Mouse (Mus musculus) adrenal gland, postnatal 4 days (tissue): ENCODE measurements around the gene Egln2. TPM values are rescaled to one million over a fixed set of nuclear protein-coding genes. Genes with fewer than 3 reads are reported as not detected.

Source experiments
- DNase-seq, 2 experiments: peaks; one replicate each; pipeline ENCODE4 v3.0.0; 2021 to 2022; ENCODE audit warnings: low spot score in 2 of 2, mixed read lengths in 2 of 2
- microRNA-seq: library from miRNA; unstranded; fragments of <30 nt; microRNA quantifications from one replicate; pipeline ENCODE4 v1.2.0, GENCODE M21; 2021
- total RNA-seq, 2 experiments: library from RNA; stranded (reverse); gene quantifications; 2 replicates each; pipeline ENCODE4 v1.2.3; 2021

Egln2 gene
- total RNA-seq, 2 experiments from 2014 or later = 106 to 111 TPM

- no peak for DNase-seq
Measured at GRCm38 (mm10) chr7:27136410-27136996, 30.1 kb downstream of the Egln2 start.

GRCm38 (mm10) chr7:27133757-27134156 is 32.8 kb downstream of the Egln2 start:
- no peak for DNase-seq

- no peak for DNase-seq
Measured at GRCm38 (mm10) chr7:27133156-27133555, 33.4 kb downstream of the Egln2 start.

- DNase-seq = no peak
Measured at GRCm38 (mm10) chr7:27132588-27132987, 34.0 kb downstream of the Egln2 start.

- no peak for DNase-seq
Measured at GRCm38 (mm10) chr7:27131387-27131786, 35.2 kb downstream of the Egln2 start.

GRCm38 (mm10) chr7:27130521-27131370 is 35.9 kb downstream of the Egln2 start:
- no peak for DNase-seq

GRCm38 (mm10) chr7:27129811-27130210 is 36.8 kb downstream of the Egln2 start:
- no peak for DNase-seq

- DNase-seq = no peak
Measured at GRCm38 (mm10) chr7:27128946-27129345, 37.7 kb downstream of the Egln2 start.

GRCm38 (mm10) chr7:27128162-27128561 is 38.4 kb downstream of the Egln2 start:
- no peak for DNase-seq

GRCm38 (mm10) chr7:27124969-27125368 is 41.6 kb downstream of the Egln2 start:
- DNase-seq = no peak

GRCm38 (mm10) chr7:27124305-27124832 is 42.2 kb downstream of the Egln2 start:
- DNase-seq = no peak

- no peak for DNase-seq
Measured at GRCm38 (mm10) chr7:27119676-27120075, 46.9 kb downstream of the Egln2 start, which contains the start of gene Cyp2f2. Cyp2f2 (plus strand) TSS chr7:27119909.

- DNase-seq = no peak
Measured at GRCm38 (mm10) chr7:27118033-27118511, 48.5 kb downstream of the Egln2 start.

- no peak for DNase-seq
Measured at GRCm38 (mm10) chr7:27111987-27112386, 54.6 kb downstream of the Egln2 start.

GRCm38 (mm10) chr7:27111038-27111437 is 55.6 kb downstream of the Egln2 start:
- no peak for DNase-seq

- DNase-seq = no peak
Measured at GRCm38 (mm10) chr7:27110327-27110726, 56.3 kb downstream of the Egln2 start.

Small RNA genes within 50 kb of the gene (microRNA-seq; reads per million reads assigned to microRNA genes)
- gene Mir1191 (not detected), gene Mir3101 (1.1 reads per million)

Other genes with a start within 250 kb of the Egln2 start
- gene Cyp2a22, start 227.4 kb downstream of the Egln2 start, total RNA-seq = 1 to 10 TPM in 1 of 2 experiments, not detected in 1; 4.4 TPM
- gene Cyp2a12, start 137.7 kb downstream of the Egln2 start, total RNA-seq = 10 to 100 TPM in 1 of 2 experiments, 1 to 10 TPM in 1; 2.1 to 16.2 TPM
- gene Cyp2f2, start 46.9 kb downstream of the Egln2 start, total RNA-seq = 100 to 1,000 TPM; 148 to 161 TPM
- gene Cyp2t4, start 13.1 kb downstream of the Egln2 start, total RNA-seq = not detected
- 10 to 100 TPM; 53.3 to 60.8 TPM for gene Rab4b, start 12.1 kb upstream of the Egln2 start, total RNA-seq
- gene Gm21983, start 14.3 kb upstream of the Egln2 start, total RNA-seq = not detected
- gene Mia, start 14.4 kb upstream of the Egln2 start, total RNA-seq = 1 to 10 TPM in 1 of 2 experiments, under 1 TPM in 1; 0.62 to 2.3 TPM
- 10 to 100 TPM; 19.2 to 22.7 TPM for gene BC024978, start 29.0 kb upstream of the Egln2 start, total RNA-seq
- 100 to 1,000 TPM; 102 to 104 TPM for gene Snrpa, start 29.5 kb upstream of the Egln2 start, total RNA-seq
- 10 to 100 TPM; 12.7 to 14.4 TPM for gene Itpkc, start 61.9 kb upstream of the Egln2 start, total RNA-seq
- gene Coq8b, start 66.2 kb upstream of the Egln2 start, total RNA-seq = 10 to 100 TPM; 37.1 to 42.0 TPM
- 10 to 100 TPM; 21.0 to 21.1 TPM for gene Numbl, start 91.6 kb upstream of the Egln2 start, total RNA-seq
- 100 to 1,000 TPM in 1 of 2 experiments, 10 to 100 TPM in 1; 95.4 to 102 TPM for gene Ltbp4, start 170.9 kb upstream of the Egln2 start, total RNA-seq
- gene Shkbp1, start 189.2 kb upstream of the Egln2 start, total RNA-seq = 10 to 100 TPM; 22.9 to 31.7 TPM
- 1 to 10 TPM in 1 of 2 experiments, not detected in 1; 2.5 TPM for gene Gm20479, start 190.6 kb upstream of the Egln2 start, total RNA-seq